Mouse (Mus musculus): ENCODE measurements at regions not wholly inside any gene's neighbourhood (a gene's known extent, or its start where the extent isn't known, plus 50 kb on each side); places are given as distances from the start of the nearest gene placed in this dataset.

GRCm38 (mm10) chr1:61574276-61574675 is 64.3 kb upstream of the Pard3b start:
- no peak for DNase-seq (ENCODE audit: low spot score)

- DNase-seq (ENCODE audit: low spot score): no peak
These were observed 61.9 kb upstream of the Pard3b start for GRCm38 (mm10) chr1:61576758-61577157.

DNA sequence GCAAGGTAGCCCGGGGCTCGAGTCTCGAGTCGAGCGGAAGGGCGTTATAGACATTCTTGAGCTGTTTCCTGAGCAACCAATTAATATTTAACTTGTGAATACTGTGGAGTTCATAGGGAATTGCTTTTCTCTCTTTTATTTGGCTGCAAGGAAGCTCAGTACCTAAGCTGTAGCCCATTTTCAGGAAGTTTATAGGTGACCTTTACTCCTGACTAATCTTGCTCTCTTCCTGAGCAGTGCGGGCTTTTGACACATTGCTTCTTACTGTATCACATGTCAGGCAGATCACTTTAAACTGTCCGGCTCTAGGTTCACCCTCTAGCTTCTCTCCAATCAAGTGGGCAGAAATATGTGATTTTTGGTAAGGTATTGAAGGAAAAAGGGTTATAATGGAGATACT is 51.4 kb upstream of the Pard3b start:
- no peak for DNase-seq (ENCODE audit: low spot score)

Data from testis, postnatal 14 days (tissue).